Mouse (Mus musculus) ES-E14 (cell line): ENCODE measurements around the gene Igf2bp3.

Experiments used
- CHD2 ChIP-seq: IDR thresholded peaks from 2 replicates; pipeline ENCODE4 v1.6.1; 2014; ENCODE audit warnings: mild to moderate bottlenecking, low read depth, low read length, inconsistent platforms
- ZC3H11A ChIP-seq: IDR thresholded peaks from 2 replicates; pipeline ENCODE4 v1.6.1; 2012; ENCODE audit warnings: low read depth, mild to moderate bottlenecking, inconsistent platforms, low read length, borderline replicate concordance
- ZNF384 ChIP-seq: IDR thresholded peaks from 2 replicates; pipeline ENCODE4 v1.6.1; 2012; ENCODE audit warnings: low read depth, low read length, inconsistent platforms

- no peak for TF ChIP-seq ZNF384
- TF ChIP-seq ZC3H11A = no peak
- no peak for TF ChIP-seq CHD2
Observed at GRCm38 (mm10) chr6:49251199-49251598, 36.4 kb upstream of the Igf2bp3 start.
